Mouse (Mus musculus) stomach, embryonic 16.5 days (tissue): ENCODE measurements around the gene Tnks1bp1. TPM values are rescaled to one million over a fixed set of nuclear protein-coding genes. Genes with fewer than 3 reads are reported as not detected.
A peak's percentile ranks its signal among the peaks of the same experiment; 100 is the strongest.

Experiments used
- ATAC-seq: fragments of 200-750 bp; cut with Nextera tagmentation; 2 replicates; pipeline ENCODE4 v1.8.0; 2017; ENCODE audit warnings: moderate number of reproducible peaks, moderate TSS enrichment; ENCODE audit not compliant: insufficient read depth, low FRiP score
- H3K27ac ChIP-seq: fragments of 300-500 bp; sonication (generic); 2 replicates; pipeline ENCODE4 v1.5.1; 2014; ENCODE audit warnings: low read length
- H3K27me3 ChIP-seq: fragments of 300-500 bp; sonication (generic); 2 replicates; pipeline ENCODE4 v1.6.1; 2014; ENCODE audit warnings: low read length, control low read depth, mixed read lengths; ENCODE audit not compliant: control insufficient read depth, insufficient read depth
- H3K36me3 ChIP-seq: fragments of 300-500 bp; sonication (generic); 2 replicates; pipeline ENCODE4 v1.6.1; 2014; ENCODE audit warnings: low read length; ENCODE audit not compliant: control insufficient read depth, insufficient read depth
- H3K4me1 ChIP-seq: fragments of 300-500 bp; sonication (generic); 2 replicates; pipeline ENCODE4 v1.6.1; 2014; ENCODE audit warnings: low read length, control low read depth, mixed read lengths; ENCODE audit not compliant: control insufficient read depth, insufficient read depth
- H3K4me2 ChIP-seq: fragments of 300-500 bp; sonication (generic); 2 replicates; pipeline ENCODE4 v1.6.1; 2014; ENCODE audit warnings: low read depth, low read length, mixed read lengths
- H3K4me3 ChIP-seq: fragments of 300-500 bp; sonication (generic); replicated peaks from 2 replicates; pipeline ENCODE4 v1.5.1; 2014; ENCODE audit warnings: mild to moderate bottlenecking, low read length
- H3K9ac ChIP-seq: fragments of 300-500 bp; sonication (generic); 2 replicates; pipeline ENCODE4 v1.6.1; 2014; ENCODE audit warnings: low read length
- H3K9me3 ChIP-seq: fragments of 300-500 bp; sonication (generic); replicated peaks from 2 replicates; pipeline ENCODE4 v1.6.1; 2016; ENCODE audit warnings: low read length, control low read depth; ENCODE audit not compliant: control insufficient read depth
- WGBS: fragments of 180-500 bp; shearing (Covaris S2); extraction: QIAGEN DNeasy Blood & Tissue Kit; methylation state at CpG from one replicate; pipeline ENCODE4 v1.1.7; 2014; 5-methylcytosine and 5-hydroxymethylcytosine counted together
- polyA plus RNA-seq: library from polyadenylated mRNA; unstranded; fragments of >200 nt; fragmentation: Nextera tagmentation; extraction: Ambion mirVana; gene quantifications from 2 replicates; pipeline ENCODE4 v1.2.1, GENCODE M21; 2015

Tnks1bp1 gene
- polyA plus RNA-seq, 1 experiment from 2014 or later: 66.9 TPM

GRCm38 (mm10) chr2:85066937-85067336 lies 19.1 kb downstream of the Tnks1bp1 start:
- Histone ChIP-seq H3K36me3 (peaks cover 23% of the 10 kb centered on the region; the same call in 1 of the 2 replicates), H3K27me3 (no peaks in the 10 kb centered on the region), H3K4me2 (no peak overlapping the region), H3K4me3 (no peak overlapping the region), H3K9ac (no peak overlapping the region), H3K27ac (no peak overlapping the region), H3K9me3 (no peaks in the 10 kb centered on the region), H3K4me1 (peaks cover 30% of the 10 kb centered on the region)
- ATAC-seq: no peak
- WGBS: 92% methylated on average over 5 of the region's 5 CpGs

DNA sequence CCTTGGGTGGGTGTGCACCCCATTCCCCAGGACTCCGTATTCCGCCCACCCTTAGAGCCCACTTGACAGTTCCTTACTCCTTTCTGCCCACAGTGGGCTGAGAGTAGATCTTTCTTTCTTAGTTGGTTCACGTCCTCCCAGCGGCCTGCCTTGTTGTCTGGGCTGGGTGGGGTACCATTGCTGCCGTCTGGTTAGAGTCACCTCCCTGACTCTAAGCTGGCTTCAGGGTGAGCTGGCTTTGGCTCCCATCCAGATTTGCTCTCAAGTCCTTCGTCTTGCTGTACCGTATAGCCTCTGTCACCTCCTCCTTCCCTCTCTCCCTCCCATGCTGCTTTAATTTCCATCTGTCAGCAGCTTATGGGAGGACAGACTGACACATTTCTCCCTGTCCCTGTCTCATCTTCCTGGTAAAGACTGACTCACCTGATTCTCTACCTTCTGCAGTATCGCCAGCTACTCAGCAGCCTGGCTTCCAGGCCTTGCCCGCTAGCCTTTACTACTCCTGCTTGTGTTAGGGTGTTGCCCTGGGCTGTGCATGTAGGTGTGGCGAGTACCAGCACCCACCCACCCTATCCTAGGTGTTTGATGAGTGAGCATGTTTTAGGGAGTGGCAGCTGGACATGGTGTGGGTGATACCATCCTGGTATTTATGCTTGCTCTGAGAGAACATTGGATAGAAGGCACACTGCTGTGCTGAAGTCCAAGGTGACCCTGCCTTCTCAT lies 20.2 kb downstream of the Tnks1bp1 start:
- ATAC-seq: peak; percentile 73; the same call in 1 of the 2 replicates
- Histone ChIP-seq H3K9ac (peak overlapping the region; percentile 40; the same call in 1 of the 2 replicates), H3K4me2 (peak overlapping the region; percentile 17; the same call in 1 of the 2 replicates), H3K27me3 (no peaks in the 10 kb centered on the region), H3K4me3 (no peak overlapping the region), H3K9me3 (no peaks in the 10 kb centered on the region), H3K36me3 (peaks cover 24% of the 10 kb centered on the region; the same call in 1 of the 2 replicates), H3K4me1 (peaks cover 30% of the 10 kb centered on the region), H3K27ac (peak overlapping the region; percentile 56)
- WGBS: 55% methylated on average over 10 of the region's 10 CpGs

- Histone ChIP-seq H3K4me2 (no peak overlapping the region), H3K27ac (peak overlapping the region; percentile 38; the same call in 1 of the 2 replicates), H3K9me3 (no peaks in the 10 kb centered on the region), H3K27me3 (no peaks in the 10 kb centered on the region), H3K4me3 (no peak overlapping the region), H3K4me1 (peaks cover 30% of the 10 kb centered on the region), H3K36me3 (peaks cover 20% of the 10 kb centered on the region; the same call in 1 of the 2 replicates), H3K9ac (no peak overlapping the region)
- WGBS: 68% methylated on average over 2 of the region's 2 CpGs
- ATAC-seq: no peak
Observed at GRCm38 (mm10) chr2:85068626-85069025, 20.8 kb downstream of the Tnks1bp1 start.

DNA sequence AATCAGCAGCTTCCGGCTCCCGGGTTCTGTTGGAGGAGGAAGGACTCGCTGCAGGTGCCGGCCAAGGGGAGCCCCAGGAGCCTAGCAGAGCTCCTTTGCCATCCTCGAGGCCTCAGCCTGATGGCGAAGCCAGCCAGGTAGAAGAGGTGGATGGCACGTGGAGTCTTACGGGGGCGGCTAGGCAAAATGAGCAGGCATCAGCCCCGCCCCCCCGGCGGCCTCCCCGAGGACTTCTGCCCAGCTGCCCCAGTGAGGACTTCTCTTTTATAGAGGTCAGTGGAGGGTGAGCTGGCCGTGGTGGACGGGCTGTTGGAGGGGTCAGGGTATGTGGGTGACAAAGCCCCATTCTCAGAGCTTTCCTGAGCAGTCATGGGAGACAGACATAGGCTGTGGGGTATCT lies 22.3 kb downstream of the Tnks1bp1 start:
- H3K4me1 ChIP-seq: peaks cover 29% of the 10 kb centered on the region
- no peak for ATAC-seq

GRCm38 (mm10) chr2:85071921-85072320 lies 24.1 kb downstream of the Tnks1bp1 start:
- 80% methylated on average over 5 of the region's 5 CpGs for WGBS
- no peak overlapping the region for H3K4me2 ChIP-seq
- H3K9ac ChIP-seq: no peak overlapping the region
- ATAC-seq: no peak
- H3K9me3 ChIP-seq: no peaks in the 10 kb centered on the region
- no peak overlapping the region for H3K4me3 ChIP-seq
- peaks cover 20% of the 10 kb centered on the region for H3K36me3 ChIP-seq
- H3K27ac ChIP-seq: no peak overlapping the region
- no peaks in the 10 kb centered on the region for H3K27me3 ChIP-seq
- peaks cover 24% of the 10 kb centered on the region for H3K4me1 ChIP-seq

More for the DNA sequence above, 22.3 kb downstream of the Tnks1bp1 start:
- WGBS: 76% methylated on average over 15 of the region's 15 CpGs
- Histone ChIP-seq H3K4me2 (no peak overlapping the region), H3K36me3 (peaks cover 20% of the 10 kb centered on the region), H3K9me3 (no peaks in the 10 kb centered on the region), H3K4me3 (no peak overlapping the region), H3K27ac (no peak overlapping the region), H3K9ac (no peak overlapping the region), H3K27me3 (no peaks in the 10 kb centered on the region)

- ATAC-seq: no peak
- Histone ChIP-seq H3K9me3 (no peaks in the 10 kb centered on the region), H3K9ac (no peak overlapping the region), H3K36me3 (peaks cover 20% of the 10 kb centered on the region), H3K27me3 (no peaks in the 10 kb centered on the region), H3K4me2 (no peak overlapping the region), H3K27ac (no peak overlapping the region), H3K4me3 (no peak overlapping the region), H3K4me1 (peaks cover 7% of the 10 kb centered on the region)
- WGBS: 81% methylated on average over 5 of the region's 5 CpGs
Observed at GRCm38 (mm10) chr2:85073751-85074150, 25.9 kb downstream of the Tnks1bp1 start.

DNA sequence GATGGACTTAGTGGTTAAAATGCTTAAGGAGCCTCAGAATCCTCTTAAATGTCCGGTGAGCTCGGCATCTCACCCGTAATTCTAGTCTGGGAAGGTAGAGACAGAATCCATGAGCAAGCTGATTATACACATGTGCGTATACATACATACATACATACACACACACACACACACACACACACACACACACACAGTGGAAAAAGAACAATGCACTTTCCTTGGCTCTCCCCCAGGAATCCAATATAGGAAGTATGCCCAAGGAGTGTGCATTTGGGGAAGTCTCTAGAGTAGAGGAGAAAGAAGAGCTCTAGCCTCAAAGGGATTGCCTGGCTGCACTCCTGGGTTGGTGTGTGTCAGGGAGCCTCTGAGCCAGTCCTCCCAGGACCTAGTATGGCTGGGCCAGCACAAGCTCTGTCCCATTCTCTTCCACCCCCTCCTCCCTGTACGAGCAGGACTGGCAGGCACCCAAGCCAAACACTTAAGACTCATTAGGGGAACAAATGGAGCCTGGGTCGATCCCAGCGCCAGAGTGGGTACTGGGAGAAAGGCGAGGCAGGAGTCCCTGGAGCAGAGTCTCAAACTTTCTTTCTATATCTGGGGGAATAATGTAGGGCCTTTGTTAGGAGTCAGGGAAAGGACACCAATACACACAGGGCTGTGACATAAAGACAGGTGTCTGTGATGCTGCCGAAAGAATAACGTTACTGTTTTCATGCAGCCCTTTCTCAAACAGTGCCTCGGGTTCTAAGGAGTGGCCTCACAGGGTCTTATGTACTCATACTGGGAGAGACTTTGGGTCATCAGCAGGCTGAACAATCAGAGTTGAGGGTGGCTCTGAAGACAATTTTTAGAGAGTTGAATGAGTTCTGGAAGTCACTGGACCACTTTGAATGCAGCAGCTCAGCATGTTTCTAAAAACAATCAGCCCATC lies 41.2 kb downstream of the Tnks1bp1 start:
- peak; percentile 86 for ATAC-seq
- WGBS: 39% methylated on average over 11 of the region's 11 CpGs
- Histone ChIP-seq H3K9me3 (no peaks in the 10 kb centered on the region), H3K4me1 (peaks cover 7% of the 10 kb centered on the region; the same call in 1 of the 2 replicates), H3K4me2 (no peak overlapping the region), H3K27ac (peak overlapping the region; percentile 17; the same call in 1 of the 2 replicates), H3K36me3 (no peaks in the 10 kb centered on the region), H3K9ac (no peak overlapping the region), H3K27me3 (no peaks in the 10 kb centered on the region), H3K4me3 (no peak overlapping the region)

- H3K27ac ChIP-seq: no peak overlapping the region
- no peak for ATAC-seq
- 96% methylated on average over 4 of the region's 4 CpGs for WGBS
- no peak overlapping the region for H3K4me2 ChIP-seq
- H3K36me3 ChIP-seq: no peaks in the 10 kb centered on the region
- H3K9ac ChIP-seq: no peak overlapping the region
- peaks cover 7% of the 10 kb centered on the region; the same call in 1 of the 2 replicates for H3K4me1 ChIP-seq
- H3K27me3 ChIP-seq: no peaks in the 10 kb centered on the region
- H3K4me3 ChIP-seq: no peak overlapping the region
- H3K9me3 ChIP-seq: no peaks in the 10 kb centered on the region
Observed at GRCm38 (mm10) chr2:85091325-85091724, 43.5 kb downstream of the Tnks1bp1 start.
